Mouse (Mus musculus): Measurements from ENCODE around the gene Kcnmb1. TPM values are rescaled to one million over a fixed set of nuclear protein-coding genes. Genes with fewer than 3 reads are reported as not detected.

The Kcnmb1 gene
- polyA plus RNA-seq, 1 experiment from 2014 or later: 0.18 TPM

DNA sequence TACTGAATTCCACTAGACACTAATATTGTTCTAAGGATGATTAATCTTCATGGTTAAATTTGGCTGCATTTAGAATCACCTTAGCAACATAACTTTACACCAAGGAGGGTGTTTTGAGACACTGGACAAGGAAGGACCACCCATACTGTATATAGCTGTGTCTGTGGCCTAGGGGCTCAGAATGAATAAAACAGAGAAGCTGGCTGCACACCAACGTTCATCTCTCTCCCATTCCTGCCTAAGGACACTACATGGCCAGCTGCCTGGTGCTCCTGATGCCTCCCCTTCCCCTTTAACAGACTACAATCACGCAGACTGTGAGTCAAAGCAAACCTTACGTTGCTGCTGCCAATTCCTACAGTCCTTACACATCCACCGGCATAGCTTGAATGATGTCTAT lies 6.8 kb upstream of the Kcnmb1 start:
- Histone ChIP-seq H3K36me3 (ENCODE audit: control insufficient read depth, insufficient read depth, low read length) (no peaks in the 10 kb centered on the region), H3K4me3 (replicated peaks; ENCODE audit: low read depth, low read length) (no peak overlapping the region), H3K4me2 (ENCODE audit: low read length) (no peak overlapping the region), H3K27me3 (ENCODE audit: control insufficient read depth, insufficient read depth, low read length) (no peaks in the 10 kb centered on the region), H3K9ac (replicated peaks; ENCODE audit: low read length) (no peak overlapping the region), H3K27ac (replicated peaks; ENCODE audit: low read depth, low read length) (no peak overlapping the region), H3K9me3 (ENCODE audit: control insufficient read depth, low read length) (no peaks in the 10 kb centered on the region), H3K4me1 (ENCODE audit: control insufficient read depth, insufficient read depth, low read length) (no peaks in the 10 kb centered on the region)
- 79% methylated on average over 4 of the region's 4 CpGs for WGBS
- DNase-seq (no peak), ATAC-seq (ENCODE audit: low FRiP score, low TSS enrichment) (no peak)

DNA sequence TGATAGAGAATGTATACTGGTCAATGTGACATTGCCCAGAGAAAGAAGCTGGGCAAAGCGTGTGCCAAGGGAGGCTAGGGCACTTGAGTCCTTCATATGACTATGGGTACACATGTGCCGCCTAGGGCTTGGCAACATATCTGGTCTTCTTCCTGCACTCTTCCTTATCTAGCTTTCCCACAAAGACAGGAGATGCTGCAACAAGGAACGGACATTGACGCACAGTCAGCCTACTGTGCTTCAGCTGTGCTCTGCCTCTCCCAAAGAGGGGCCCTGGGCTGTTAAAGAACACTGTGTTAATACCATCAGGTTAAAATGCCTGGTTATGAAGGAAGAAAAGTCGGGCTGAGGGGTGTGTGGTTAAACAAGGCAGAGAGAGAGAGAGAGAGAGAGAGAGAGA lies 6.2 kb upstream of the Kcnmb1 start:
- 84% methylated on average over 5 of the region's 5 CpGs for WGBS
- no peaks in the 10 kb centered on the region for H3K36me3 ChIP-seq (ENCODE audit: control insufficient read depth, insufficient read depth, low read length)
- no peaks in the 10 kb centered on the region for H3K27me3 ChIP-seq (ENCODE audit: control insufficient read depth, insufficient read depth, low read length)

DNA sequence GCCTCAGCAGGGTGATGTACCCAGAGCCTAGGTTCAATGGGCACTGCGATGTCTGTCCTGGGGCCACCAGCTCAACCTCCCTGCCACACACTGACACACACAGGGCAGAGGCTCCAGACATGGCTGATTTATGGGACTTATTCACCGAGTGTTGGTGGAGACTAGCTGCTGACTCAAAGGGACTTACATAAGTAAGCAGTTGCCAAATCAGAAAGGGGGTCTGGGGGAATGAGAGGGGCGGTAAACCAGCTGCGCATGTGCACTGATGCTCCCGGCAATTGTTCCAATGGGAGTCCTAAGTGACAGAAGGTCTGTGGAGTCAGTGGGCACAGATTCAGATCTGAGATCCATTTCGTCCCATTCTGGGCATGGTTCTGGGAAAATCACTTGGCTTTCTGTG lies 5.2 kb upstream of the Kcnmb1 start:
- H3K9me3 ChIP-seq (ENCODE audit: control insufficient read depth, low read length): no peaks in the 10 kb centered on the region
- H3K4me1 ChIP-seq (ENCODE audit: control insufficient read depth, insufficient read depth, low read length): no peaks in the 10 kb centered on the region
- H3K27ac ChIP-seq (replicated peaks; ENCODE audit: low read depth, low read length): no peak overlapping the region
- H3K27me3 ChIP-seq (ENCODE audit: control insufficient read depth, insufficient read depth, low read length): no peaks in the 10 kb centered on the region
- ATAC-seq (ENCODE audit: low FRiP score, low TSS enrichment) (no peak), DNase-seq (no peak)
- H3K4me3 ChIP-seq (replicated peaks; ENCODE audit: low read depth, low read length): no peak overlapping the region
- no peak overlapping the region for H3K9ac ChIP-seq (replicated peaks; ENCODE audit: low read length)
- H3K4me2 ChIP-seq (ENCODE audit: low read length): no peak overlapping the region
- H3K36me3 ChIP-seq (ENCODE audit: control insufficient read depth, insufficient read depth, low read length): no peaks in the 10 kb centered on the region
- WGBS: 80% methylated on average over 6 of the region's 6 CpGs

More for the DNA sequence above, 6.2 kb upstream of the Kcnmb1 start:
- Histone ChIP-seq H3K9me3 (ENCODE audit: control insufficient read depth, low read length) (no peaks in the 10 kb centered on the region), H3K27ac (replicated peaks; ENCODE audit: low read depth, low read length) (no peak overlapping the region), H3K4me1 (ENCODE audit: control insufficient read depth, insufficient read depth, low read length) (no peaks in the 10 kb centered on the region), H3K9ac (replicated peaks; ENCODE audit: low read length) (no peak overlapping the region), H3K4me2 (ENCODE audit: low read length) (no peak overlapping the region), H3K4me3 (replicated peaks; ENCODE audit: low read depth, low read length) (no peak overlapping the region)
- ATAC-seq (ENCODE audit: low FRiP score, low TSS enrichment) (no peak), DNase-seq (no peak)

DNA sequence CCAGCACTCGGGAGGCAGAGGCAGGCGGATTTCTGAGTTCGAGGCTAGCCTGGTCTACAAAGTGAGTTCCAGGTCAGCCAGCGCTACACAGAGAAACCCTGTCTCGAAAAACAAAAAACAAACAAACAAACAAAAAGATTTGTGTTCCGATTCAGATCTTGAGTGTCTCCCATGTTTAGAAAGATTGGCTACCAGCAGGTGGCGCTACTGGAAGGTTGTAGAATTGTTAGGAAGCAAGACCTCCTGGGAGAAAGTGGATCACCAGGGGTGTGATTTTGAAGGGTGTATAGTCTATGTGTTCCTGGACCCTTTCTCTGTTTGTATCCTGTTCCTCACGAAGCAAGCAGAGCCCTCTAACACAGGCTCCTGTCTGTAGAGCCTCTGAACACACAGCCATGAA lies 4.1 kb upstream of the Kcnmb1 start:
- DNase-seq (peak; percentile 43), ATAC-seq (ENCODE audit: low FRiP score, low TSS enrichment) (no peak)
- no peaks in the 10 kb centered on the region for H3K4me1 ChIP-seq (ENCODE audit: control insufficient read depth, insufficient read depth, low read length)
- WGBS: 83% methylated on average over 8 of the region's 8 CpGs
- H3K36me3 ChIP-seq (ENCODE audit: control insufficient read depth, insufficient read depth, low read length): no peaks in the 10 kb centered on the region
- no peak overlapping the region for H3K9ac ChIP-seq (replicated peaks; ENCODE audit: low read length)
- H3K9me3 ChIP-seq (ENCODE audit: control insufficient read depth, low read length): no peaks in the 10 kb centered on the region
- H3K4me2 ChIP-seq (ENCODE audit: low read length): no peak overlapping the region
- no peaks in the 10 kb centered on the region for H3K27me3 ChIP-seq (ENCODE audit: control insufficient read depth, insufficient read depth, low read length)
- H3K4me3 ChIP-seq (replicated peaks; ENCODE audit: low read depth, low read length): no peak overlapping the region
- no peak overlapping the region for H3K27ac ChIP-seq (replicated peaks; ENCODE audit: low read depth, low read length)

DNA sequence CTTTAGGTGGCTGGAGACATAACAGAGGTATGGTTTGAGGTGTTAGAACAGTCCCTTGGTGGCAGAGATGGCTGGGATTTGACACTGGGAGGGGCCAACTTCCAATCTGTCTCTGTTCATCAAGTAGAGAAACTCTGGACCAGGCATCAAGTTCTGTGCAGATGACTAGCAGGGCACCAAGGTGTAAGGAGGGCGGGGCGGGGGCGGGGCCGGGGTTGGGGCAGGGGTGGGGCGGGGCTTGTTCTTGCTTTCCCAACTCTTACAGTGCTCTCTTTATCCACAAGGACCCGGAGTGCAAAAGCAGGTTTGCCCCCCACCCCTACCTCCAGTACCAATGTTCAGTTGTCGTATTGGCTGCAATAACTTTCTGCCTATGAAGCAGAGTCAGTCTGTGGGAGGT lies 635 bp upstream of the Kcnmb1 start:
- Histone ChIP-seq H3K27me3 (ENCODE audit: control insufficient read depth, insufficient read depth, low read length) (no peaks in the 10 kb centered on the region), H3K27ac (replicated peaks; ENCODE audit: low read depth, low read length) (no peak overlapping the region), H3K9ac (replicated peaks; ENCODE audit: low read length) (no peak overlapping the region), H3K9me3 (ENCODE audit: control insufficient read depth, low read length) (no peaks in the 10 kb centered on the region), H3K4me3 (replicated peaks; ENCODE audit: low read depth, low read length) (no peak overlapping the region), H3K36me3 (ENCODE audit: control insufficient read depth, insufficient read depth, low read length) (no peaks in the 10 kb centered on the region), H3K4me1 (ENCODE audit: control insufficient read depth, insufficient read depth, low read length) (no peaks in the 10 kb centered on the region), H3K4me2 (ENCODE audit: low read length) (no peak overlapping the region)
- DNase-seq: no peak
- WGBS: 58% methylated on average over 7 of the region's 7 CpGs
- no peak for ATAC-seq (ENCODE audit: low FRiP score, low TSS enrichment)

DNA sequence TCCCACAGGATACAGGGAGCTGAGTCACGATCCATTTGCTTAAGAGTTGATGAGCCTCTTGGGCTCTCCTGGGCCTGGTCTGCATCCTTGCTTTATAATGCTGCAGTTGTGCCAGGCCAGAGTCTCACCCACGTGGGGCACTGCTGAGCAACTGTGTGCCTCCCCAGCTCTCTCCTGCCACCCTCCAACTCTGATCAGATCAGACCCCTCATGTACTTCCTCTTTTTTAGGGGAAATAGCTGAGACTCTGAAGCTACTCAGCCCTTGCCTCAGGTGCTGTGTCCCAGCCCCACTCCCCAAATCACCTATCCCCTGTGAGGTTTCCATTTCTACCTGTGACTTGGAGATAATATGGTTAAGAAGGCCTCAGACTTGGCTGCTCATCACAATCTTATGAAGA lies 2.6 kb downstream of the Kcnmb1 start:
- no peak overlapping the region for H3K4me3 ChIP-seq (replicated peaks; ENCODE audit: low read depth, low read length)
- H3K27ac ChIP-seq (replicated peaks; ENCODE audit: low read depth, low read length): no peak overlapping the region
- no peak overlapping the region for H3K4me2 ChIP-seq (ENCODE audit: low read length)
- no peaks in the 10 kb centered on the region for H3K36me3 ChIP-seq (ENCODE audit: control insufficient read depth, insufficient read depth, low read length)
- H3K27me3 ChIP-seq (ENCODE audit: control insufficient read depth, insufficient read depth, low read length): no peaks in the 10 kb centered on the region
- DNase-seq: no peak
- H3K4me1 ChIP-seq (ENCODE audit: control insufficient read depth, insufficient read depth, low read length): no peaks in the 10 kb centered on the region
- H3K9ac ChIP-seq (replicated peaks; ENCODE audit: low read length): no peak overlapping the region
- no peaks in the 10 kb centered on the region for H3K9me3 ChIP-seq (ENCODE audit: control insufficient read depth, low read length)
- WGBS: 51% methylated on average over 2 of the region's 2 CpGs
- ATAC-seq (ENCODE audit: low FRiP score, low TSS enrichment): no peak

DNA sequence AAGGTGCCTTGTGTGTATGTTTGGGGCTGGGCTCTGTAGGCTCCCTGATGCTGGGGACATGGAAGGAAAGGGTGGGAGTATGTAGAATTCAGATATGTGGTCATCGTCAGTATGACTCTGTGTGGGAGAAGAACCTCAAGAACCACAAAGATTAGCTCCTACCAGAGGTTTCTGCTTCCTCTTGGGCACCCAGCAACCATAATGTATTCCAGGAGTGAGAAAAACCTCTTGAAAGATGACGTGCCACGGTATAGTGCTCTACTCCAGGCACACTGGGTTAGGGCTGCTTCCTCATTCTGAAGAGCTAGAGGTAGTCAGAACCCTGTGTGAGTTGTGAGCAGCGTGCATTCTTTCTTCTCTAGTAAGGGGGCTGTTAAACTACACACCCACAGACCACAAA lies 4.9 kb downstream of the Kcnmb1 start:
- 91% methylated on average over 4 of the region's 4 CpGs for WGBS

DNA sequence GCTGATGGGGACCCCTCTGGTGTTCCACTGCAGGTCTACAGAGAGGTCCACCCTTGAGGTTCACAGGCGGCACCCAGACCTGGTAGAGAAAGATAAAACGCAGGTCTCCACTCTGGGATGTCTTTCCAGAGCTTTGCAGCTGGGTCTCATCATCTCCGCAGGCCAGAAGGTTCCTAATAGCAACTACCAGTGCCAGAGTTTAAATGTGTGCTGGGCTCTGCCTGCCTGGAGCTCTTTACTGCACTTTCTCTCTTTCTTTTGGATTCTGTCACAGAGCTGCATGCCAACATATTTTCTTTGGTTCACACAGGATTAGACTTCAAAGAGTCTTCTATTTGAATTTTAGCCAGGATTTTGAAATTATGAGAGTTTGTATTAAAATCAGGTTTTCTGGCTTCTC lies 6.4 kb downstream of the Kcnmb1 start:
- ATAC-seq (ENCODE audit: low FRiP score, low TSS enrichment) (no peak), DNase-seq (no peak)
- H3K27ac ChIP-seq (replicated peaks; ENCODE audit: low read depth, low read length): no peak overlapping the region
- no peaks in the 10 kb centered on the region for H3K27me3 ChIP-seq (ENCODE audit: control insufficient read depth, insufficient read depth, low read length)
- H3K9me3 ChIP-seq (ENCODE audit: control insufficient read depth, low read length): no peaks in the 10 kb centered on the region
- H3K4me1 ChIP-seq (ENCODE audit: control insufficient read depth, insufficient read depth, low read length): no peaks in the 10 kb centered on the region
- 87% methylated on average over 3 of the region's 3 CpGs for WGBS
- no peak overlapping the region for H3K4me3 ChIP-seq (replicated peaks; ENCODE audit: low read depth, low read length)
- no peak overlapping the region for H3K4me2 ChIP-seq (ENCODE audit: low read length)
- H3K36me3 ChIP-seq (ENCODE audit: control insufficient read depth, insufficient read depth, low read length): no peaks in the 10 kb centered on the region
- no peak overlapping the region for H3K9ac ChIP-seq (replicated peaks; ENCODE audit: low read length)

More for the DNA sequence above, 4.9 kb downstream of the Kcnmb1 start:
- ATAC-seq (ENCODE audit: low FRiP score, low TSS enrichment): no peak
- Histone ChIP-seq H3K9me3 (ENCODE audit: control insufficient read depth, low read length) (no peaks in the 10 kb centered on the region), H3K9ac (replicated peaks; ENCODE audit: low read length) (no peak overlapping the region), H3K4me3 (replicated peaks; ENCODE audit: low read depth, low read length) (no peak overlapping the region), H3K4me2 (ENCODE audit: low read length) (no peak overlapping the region), H3K27me3 (ENCODE audit: control insufficient read depth, insufficient read depth, low read length) (no peaks in the 10 kb centered on the region), H3K4me1 (ENCODE audit: control insufficient read depth, insufficient read depth, low read length) (no peaks in the 10 kb centered on the region), H3K36me3 (ENCODE audit: control insufficient read depth, insufficient read depth, low read length) (no peaks in the 10 kb centered on the region), H3K27ac (replicated peaks; ENCODE audit: low read depth, low read length) (no peak overlapping the region)
- DNase-seq: no peak

DNA sequence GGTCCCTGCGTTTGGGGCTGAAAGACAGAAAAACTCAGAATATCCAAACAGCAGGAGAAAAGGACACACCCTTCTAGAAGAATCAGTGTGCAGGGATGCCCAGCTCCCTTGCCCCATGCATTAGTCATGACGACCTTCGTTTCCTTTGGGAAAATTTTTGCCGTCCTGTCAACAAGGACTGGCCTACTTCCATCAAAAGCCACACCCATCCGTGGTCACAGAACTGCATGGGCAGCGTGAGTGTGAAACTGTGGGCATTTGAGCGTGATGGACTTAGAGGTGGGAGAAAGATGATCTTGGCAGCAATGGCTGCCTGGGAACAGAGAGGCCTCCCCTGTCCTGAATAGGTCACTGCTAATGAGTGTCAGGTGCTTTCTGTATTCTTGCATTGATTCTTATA lies 9.3 kb downstream of the Kcnmb1 start:
- 86% methylated on average over 7 of the region's 7 CpGs for WGBS
- Histone ChIP-seq H3K27me3 (ENCODE audit: control insufficient read depth, insufficient read depth, low read length) (no peaks in the 10 kb centered on the region), H3K4me1 (ENCODE audit: control insufficient read depth, insufficient read depth, low read length) (no peaks in the 10 kb centered on the region), H3K9me3 (ENCODE audit: control insufficient read depth, low read length) (no peaks in the 10 kb centered on the region), H3K9ac (replicated peaks; ENCODE audit: low read length) (no peak overlapping the region), H3K27ac (replicated peaks; ENCODE audit: low read depth, low read length) (no peak overlapping the region), H3K4me3 (replicated peaks; ENCODE audit: low read depth, low read length) (no peak overlapping the region), H3K36me3 (ENCODE audit: control insufficient read depth, insufficient read depth, low read length) (no peaks in the 10 kb centered on the region), H3K4me2 (ENCODE audit: low read length) (no peak overlapping the region)
- DNase-seq (no peak), ATAC-seq (ENCODE audit: low FRiP score, low TSS enrichment) (no peak)
